Mouse (Mus musculus): ENCODE results near the gene Clspn. TPM values are rescaled to one million over a fixed set of nuclear protein-coding genes. Genes with fewer than 3 reads are reported as not detected.

Clspn gene
- polyA plus RNA-seq, 1 experiment from 2014 or later: 12.0 TPM

GRCm38 (mm10) chr4:126552136-126552535, 4.6 kb upstream of the Clspn start:
- Histone ChIP-seq H3K27me3 (replicated peaks; ENCODE audit: control insufficient read depth, insufficient read depth, low read length) (no peaks in the 10 kb centered on the region), H3K9me3 (ENCODE audit: control insufficient read depth, low read length) (no peaks in the 10 kb centered on the region), H3K4me1 (replicated peaks; ENCODE audit: control insufficient read depth, insufficient read depth, low read length) (peaks cover 6% of the 10 kb centered on the region), H3K9ac (replicated peaks; ENCODE audit: low read depth, low read length) (no peak overlapping the region), H3K4me2 (ENCODE audit: low read length) (no peak overlapping the region), H3K36me3 (ENCODE audit: control insufficient read depth, insufficient read depth) (no peaks in the 10 kb centered on the region), H3K4me3 (replicated peaks; ENCODE audit: low read length) (no peak overlapping the region), H3K27ac (ENCODE audit: low read length) (no peak overlapping the region)
- WGBS: 71% methylated on average over 7 of the region's 7 CpGs
- ATAC-seq: no peak

DNA sequence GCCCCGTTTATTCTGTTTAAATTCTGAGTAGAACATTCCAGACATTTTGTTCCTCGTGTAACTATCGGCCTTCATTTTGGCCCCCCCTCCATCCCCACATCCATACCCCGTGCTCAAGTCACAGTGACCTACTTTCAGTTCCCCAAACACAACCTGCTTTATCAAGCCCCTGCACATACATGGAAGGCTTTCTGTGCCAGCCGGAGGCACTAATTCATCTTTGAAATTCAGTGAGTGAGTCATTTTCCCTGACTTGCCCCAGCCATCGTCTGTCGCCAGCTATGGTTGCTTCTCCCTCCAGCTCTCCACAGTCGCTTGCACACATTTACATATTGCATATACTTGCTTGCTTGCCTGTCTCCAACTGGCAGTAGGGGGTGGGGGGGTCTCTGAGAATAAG, 3.6 kb upstream of the Clspn start:
- Histone ChIP-seq H3K4me1 (replicated peaks; ENCODE audit: control insufficient read depth, insufficient read depth, low read length) (peaks cover 9% of the 10 kb centered on the region), H3K4me3 (replicated peaks; ENCODE audit: low read length) (no peak overlapping the region), H3K27me3 (replicated peaks; ENCODE audit: control insufficient read depth, insufficient read depth, low read length) (no peaks in the 10 kb centered on the region), H3K27ac (ENCODE audit: low read length) (no peak overlapping the region), H3K9me3 (ENCODE audit: control insufficient read depth, low read length) (no peaks in the 10 kb centered on the region), H3K4me2 (ENCODE audit: low read length) (no peak overlapping the region), H3K9ac (replicated peaks; ENCODE audit: low read depth, low read length) (no peak overlapping the region), H3K36me3 (ENCODE audit: control insufficient read depth, insufficient read depth) (no peaks in the 10 kb centered on the region)
- ATAC-seq: no peak
- 48% methylated on average over 8 of the region's 8 CpGs for WGBS

DNA sequence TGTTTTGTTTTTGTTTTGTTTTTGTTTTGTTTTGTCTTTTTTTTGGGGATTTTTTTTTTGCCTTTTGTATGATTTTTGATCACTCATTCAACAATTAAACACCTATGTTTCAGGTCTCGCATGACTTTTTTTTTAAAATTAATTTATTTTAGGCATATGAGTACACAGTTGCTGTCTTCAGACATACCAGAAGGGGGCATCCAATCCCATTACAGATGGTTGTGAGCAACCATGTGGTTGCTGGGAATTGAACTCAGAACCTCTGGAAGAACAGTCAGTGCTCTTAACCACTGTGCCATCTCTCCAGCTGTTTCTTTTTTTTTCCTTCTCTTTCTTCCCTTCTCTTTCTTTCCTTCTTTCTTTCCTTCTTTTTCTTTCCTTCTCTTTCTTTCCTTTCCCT, 3.0 kb upstream of the Clspn start:
- no peak for ATAC-seq
- Histone ChIP-seq H3K27ac (ENCODE audit: low read length) (no peak overlapping the region), H3K4me2 (ENCODE audit: low read length) (no peak overlapping the region), H3K4me3 (replicated peaks; ENCODE audit: low read length) (no peak overlapping the region), H3K27me3 (replicated peaks; ENCODE audit: control insufficient read depth, insufficient read depth, low read length) (no peaks in the 10 kb centered on the region), H3K4me1 (replicated peaks; ENCODE audit: control insufficient read depth, insufficient read depth, low read length) (peaks cover 9% of the 10 kb centered on the region), H3K9me3 (ENCODE audit: control insufficient read depth, low read length) (no peaks in the 10 kb centered on the region), H3K9ac (replicated peaks; ENCODE audit: low read depth, low read length) (no peak overlapping the region), H3K36me3 (ENCODE audit: control insufficient read depth, insufficient read depth) (no peaks in the 10 kb centered on the region)
- WGBS: 89% methylated on average over 1 of the region's 1 CpGs

DNA sequence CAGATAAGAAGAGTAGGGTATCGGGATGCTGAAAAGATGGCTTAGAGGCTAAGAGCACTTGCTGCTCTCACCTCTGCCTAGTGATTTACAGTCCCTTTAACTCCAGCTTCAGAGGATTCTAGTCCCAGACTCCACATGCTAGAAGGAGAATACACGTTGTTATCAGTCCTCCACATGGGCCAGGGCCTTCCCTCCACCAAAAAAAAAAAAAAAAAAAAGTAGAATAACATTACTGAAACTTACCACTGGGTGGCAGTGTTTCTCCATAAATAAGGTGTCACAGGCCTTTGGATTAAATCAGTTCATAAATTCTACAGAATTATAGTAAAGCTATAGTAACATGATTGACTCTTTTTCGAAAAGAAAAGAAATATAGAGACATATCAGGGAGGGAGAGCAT, 2.3 kb upstream of the Clspn start:
- ATAC-seq: no peak
- H3K4me1 ChIP-seq (replicated peaks; ENCODE audit: control insufficient read depth, insufficient read depth, low read length): peaks cover 9% of the 10 kb centered on the region
- no peak overlapping the region for H3K4me3 ChIP-seq (replicated peaks; ENCODE audit: low read length)
- H3K9ac ChIP-seq (replicated peaks; ENCODE audit: low read depth, low read length): no peak overlapping the region
- H3K27me3 ChIP-seq (replicated peaks; ENCODE audit: control insufficient read depth, insufficient read depth, low read length): no peaks in the 10 kb centered on the region
- H3K4me2 ChIP-seq (ENCODE audit: low read length): no peak overlapping the region
- no peaks in the 10 kb centered on the region for H3K9me3 ChIP-seq (ENCODE audit: control insufficient read depth, low read length)
- no peaks in the 10 kb centered on the region for H3K36me3 ChIP-seq (ENCODE audit: control insufficient read depth, insufficient read depth)
- WGBS: 34% methylated on average over 3 of the region's 3 CpGs
- no peak overlapping the region for H3K27ac ChIP-seq (ENCODE audit: low read length)

GRCm38 (mm10) chr4:126563798-126564197, 7.1 kb downstream of the Clspn start:
- Histone ChIP-seq H3K27me3 (replicated peaks; ENCODE audit: control insufficient read depth, insufficient read depth, low read length) (no peaks in the 10 kb centered on the region), H3K9ac (replicated peaks; ENCODE audit: low read depth, low read length) (no peak overlapping the region), H3K4me2 (ENCODE audit: low read length) (no peak overlapping the region), H3K4me1 (replicated peaks; ENCODE audit: control insufficient read depth, insufficient read depth, low read length) (no peaks in the 10 kb centered on the region), H3K36me3 (ENCODE audit: control insufficient read depth, insufficient read depth) (no peaks in the 10 kb centered on the region), H3K9me3 (ENCODE audit: control insufficient read depth, low read length) (no peaks in the 10 kb centered on the region), H3K4me3 (replicated peaks; ENCODE audit: low read length) (no peak overlapping the region), H3K27ac (ENCODE audit: low read length) (no peak overlapping the region)
- 90% methylated on average over 6 of the region's 6 CpGs for WGBS
- ATAC-seq: no peak

- H3K27me3 ChIP-seq (replicated peaks; ENCODE audit: control insufficient read depth, insufficient read depth, low read length): no peaks in the 10 kb centered on the region
- ATAC-seq: no peak
- H3K27ac ChIP-seq (ENCODE audit: low read length): no peak overlapping the region
- no peaks in the 10 kb centered on the region for H3K9me3 ChIP-seq (ENCODE audit: control insufficient read depth, low read length)
- H3K4me2 ChIP-seq (ENCODE audit: low read length): no peak overlapping the region
- no peaks in the 10 kb centered on the region for H3K4me1 ChIP-seq (replicated peaks; ENCODE audit: control insufficient read depth, insufficient read depth, low read length)
- 94% methylated on average over 4 of the region's 4 CpGs for WGBS
- no peaks in the 10 kb centered on the region for H3K36me3 ChIP-seq (ENCODE audit: control insufficient read depth, insufficient read depth)
- no peak overlapping the region for H3K9ac ChIP-seq (replicated peaks; ENCODE audit: low read depth, low read length)
- no peak overlapping the region for H3K4me3 ChIP-seq (replicated peaks; ENCODE audit: low read length)
Measured at GRCm38 (mm10) chr4:126567243-126567642, 10.5 kb downstream of the Clspn start.

- H3K9me3 ChIP-seq (ENCODE audit: control insufficient read depth, low read length): no peaks in the 10 kb centered on the region
- H3K4me1 ChIP-seq (replicated peaks; ENCODE audit: control insufficient read depth, insufficient read depth, low read length): no peaks in the 10 kb centered on the region
- no peak overlapping the region for H3K9ac ChIP-seq (replicated peaks; ENCODE audit: low read depth, low read length)
- 98% methylated on average over 3 of the region's 3 CpGs for WGBS
- no peak overlapping the region for H3K4me3 ChIP-seq (replicated peaks; ENCODE audit: low read length)
- H3K4me2 ChIP-seq (ENCODE audit: low read length): no peak overlapping the region
- peaks cover 7% of the 10 kb centered on the region for H3K36me3 ChIP-seq (ENCODE audit: control insufficient read depth, insufficient read depth)
- H3K27ac ChIP-seq (ENCODE audit: low read length): no peak overlapping the region
- no peaks in the 10 kb centered on the region for H3K27me3 ChIP-seq (replicated peaks; ENCODE audit: control insufficient read depth, insufficient read depth, low read length)
- no peak for ATAC-seq
Measured at GRCm38 (mm10) chr4:126569783-126570182, 13.0 kb downstream of the Clspn start.

GRCm38 (mm10) chr4:126576281-126576680, 19.5 kb downstream of the Clspn start:
- WGBS: 91% methylated on average over 5 of the region's 5 CpGs
- Histone ChIP-seq H3K27me3 (replicated peaks; ENCODE audit: control insufficient read depth, insufficient read depth, low read length) (no peaks in the 10 kb centered on the region), H3K4me2 (ENCODE audit: low read length) (no peak overlapping the region), H3K27ac (ENCODE audit: low read length) (no peak overlapping the region), H3K36me3 (ENCODE audit: control insufficient read depth, insufficient read depth) (peaks cover 14% of the 10 kb centered on the region), H3K4me1 (replicated peaks; ENCODE audit: control insufficient read depth, insufficient read depth, low read length) (no peaks in the 10 kb centered on the region), H3K9me3 (ENCODE audit: control insufficient read depth, low read length) (no peaks in the 10 kb centered on the region), H3K4me3 (replicated peaks; ENCODE audit: low read length) (no peak overlapping the region), H3K9ac (replicated peaks; ENCODE audit: low read depth, low read length) (no peak overlapping the region)
- no peak for ATAC-seq

DNA sequence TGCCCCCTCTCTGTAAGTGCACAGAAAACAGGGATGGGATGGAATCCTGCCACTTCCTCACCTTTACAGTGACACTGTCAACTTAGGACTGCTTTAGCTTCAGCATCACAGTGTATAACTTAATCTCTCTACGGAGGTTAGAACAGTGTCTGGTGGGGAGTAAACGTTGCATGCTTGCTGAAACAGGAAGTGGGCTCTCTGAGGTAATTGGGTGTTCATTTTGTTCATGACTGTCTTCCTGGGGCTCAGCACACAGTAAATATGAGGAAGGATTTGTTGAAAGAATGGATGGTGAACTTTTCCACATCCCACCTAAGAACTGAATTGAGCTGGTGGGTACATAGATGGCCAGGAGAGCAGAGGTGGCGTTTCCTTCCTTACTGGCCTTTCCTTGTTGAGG, 21.2 kb downstream of the Clspn start:
- Histone ChIP-seq H3K27ac (ENCODE audit: low read length) (no peak overlapping the region), H3K36me3 (ENCODE audit: control insufficient read depth, insufficient read depth) (peaks cover 14% of the 10 kb centered on the region), H3K4me2 (ENCODE audit: low read length) (no peak overlapping the region), H3K9ac (replicated peaks; ENCODE audit: low read depth, low read length) (no peak overlapping the region), H3K4me1 (replicated peaks; ENCODE audit: control insufficient read depth, insufficient read depth, low read length) (no peaks in the 10 kb centered on the region), H3K9me3 (ENCODE audit: control insufficient read depth, low read length) (no peaks in the 10 kb centered on the region), H3K27me3 (replicated peaks; ENCODE audit: control insufficient read depth, insufficient read depth, low read length) (no peaks in the 10 kb centered on the region), H3K4me3 (replicated peaks; ENCODE audit: low read length) (no peak overlapping the region)
- ATAC-seq: no peak
- 92% methylated on average over 3 of the region's 3 CpGs for WGBS

GRCm38 (mm10) chr4:126579077-126579476, 22.3 kb downstream of the Clspn start:
- H3K4me2 ChIP-seq (ENCODE audit: low read length): no peak overlapping the region
- 80% methylated on average over 2 of the region's 2 CpGs for WGBS
- peaks cover 11% of the 10 kb centered on the region for H3K36me3 ChIP-seq (ENCODE audit: control insufficient read depth, insufficient read depth)
- H3K9ac ChIP-seq (replicated peaks; ENCODE audit: low read depth, low read length): no peak overlapping the region
- ATAC-seq: no peak
- no peak overlapping the region for H3K4me3 ChIP-seq (replicated peaks; ENCODE audit: low read length)
- H3K27me3 ChIP-seq (replicated peaks; ENCODE audit: control insufficient read depth, insufficient read depth, low read length): no peaks in the 10 kb centered on the region
- H3K4me1 ChIP-seq (replicated peaks; ENCODE audit: control insufficient read depth, insufficient read depth, low read length): no peaks in the 10 kb centered on the region
- no peak overlapping the region for H3K27ac ChIP-seq (ENCODE audit: low read length)
- H3K9me3 ChIP-seq (ENCODE audit: control insufficient read depth, low read length): no peaks in the 10 kb centered on the region

Data from forebrain, embryonic 16.5 days (tissue).